Mouse (Mus musculus): ENCODE data around the gene Gin1. TPM values are rescaled to one million over a fixed set of nuclear protein-coding genes. Genes with fewer than 3 reads are reported as not detected.
A peak's percentile ranks its signal among the peaks of the same experiment; 100 is the strongest.

The Gin1 gene
- polyA plus RNA-seq, 1 experiment from 2014 or later = 10.4 TPM

DNA sequence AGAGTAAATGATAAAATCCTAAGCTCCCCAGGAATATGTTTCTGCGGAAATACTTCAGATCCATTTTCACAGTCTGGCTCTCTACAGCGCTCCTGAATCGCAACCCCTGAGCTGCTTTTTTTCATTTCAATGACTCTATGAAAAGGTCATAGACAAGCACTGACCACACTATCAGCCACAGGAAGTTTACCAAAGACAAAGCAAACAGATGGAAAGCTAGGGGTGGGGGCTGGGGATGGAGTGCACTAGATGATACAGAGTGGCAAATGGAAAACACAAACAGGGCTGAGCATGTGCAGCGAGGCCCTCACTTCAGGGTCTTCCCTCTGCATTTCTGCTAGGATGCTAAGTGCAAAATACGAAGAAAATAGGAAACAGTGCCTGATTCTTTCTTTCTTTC, 52.2 kb downstream of the Gin1 start:
- no peak for ATAC-seq (ENCODE audit: low FRiP score, low TSS enrichment)
- no peaks in the 10 kb centered on the region for H3K4me1 ChIP-seq (replicated peaks; ENCODE audit: control insufficient read depth, insufficient read depth)
- no peak overlapping the region for H3K4me2 ChIP-seq (replicated peaks; ENCODE audit: low read depth)
- no peaks in the 10 kb centered on the region for H3K27me3 ChIP-seq (ENCODE audit: control insufficient read depth, insufficient read depth, low read length)
- 68% methylated on average over 5 of the region's 5 CpGs for WGBS
- DNase-seq (ENCODE audit: low spot score) = no peak
- H3K9ac ChIP-seq (ENCODE audit: low read length) = no peak overlapping the region
- H3K9me3 ChIP-seq (ENCODE audit: control insufficient read depth, low read length) = no peaks in the 10 kb centered on the region
- no peak for TF ChIP-seq CTCF (IDR thresholded peaks at IDR 0.05; ENCODE audit: low read depth)
- no peak for TF ChIP-seq EP300 (optimal IDR thresholded peaks at IDR 0.05)
- H3K36me3 ChIP-seq (ENCODE audit: control insufficient read depth, insufficient read depth, low read length) = no peaks in the 10 kb centered on the region; the same call in 1 of the 2 replicates
- no peak overlapping the region for H3K4me3 ChIP-seq (ENCODE audit: low read depth, low read length)
- H3K27ac ChIP-seq (replicated peaks) = no peak overlapping the region

DNA sequence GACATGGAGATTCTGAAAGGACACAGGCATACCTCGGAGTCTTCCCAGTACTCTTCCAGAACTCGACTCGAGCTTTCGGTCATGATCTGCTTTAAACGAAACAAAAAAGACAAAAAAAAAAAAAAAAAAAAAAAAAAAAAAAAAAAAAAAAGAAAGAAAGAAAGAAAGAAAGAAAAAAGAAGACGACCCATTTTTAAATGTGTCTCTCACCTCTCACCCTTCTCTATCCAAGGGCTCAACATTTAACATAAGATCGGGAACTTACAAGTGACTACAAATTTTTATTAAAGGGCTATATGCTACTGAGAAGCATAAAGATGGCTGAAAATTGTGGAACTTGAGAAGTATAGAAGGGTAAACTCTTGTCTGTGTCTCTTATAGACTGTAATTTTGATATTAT, 52.9 kb downstream of the Gin1 start:
- Histone ChIP-seq H3K4me2 (replicated peaks; ENCODE audit: low read depth) (no peak overlapping the region), H3K27me3 (ENCODE audit: control insufficient read depth, insufficient read depth, low read length) (no peaks in the 10 kb centered on the region), H3K36me3 (ENCODE audit: control insufficient read depth, insufficient read depth, low read length) (no peaks in the 10 kb centered on the region; the same call in 1 of the 2 replicates), H3K4me3 (ENCODE audit: low read depth, low read length) (no peak overlapping the region), H3K4me1 (replicated peaks; ENCODE audit: control insufficient read depth, insufficient read depth) (no peaks in the 10 kb centered on the region), H3K9me3 (ENCODE audit: control insufficient read depth, low read length) (no peaks in the 10 kb centered on the region), H3K27ac (replicated peaks) (no peak overlapping the region), H3K9ac (ENCODE audit: low read length) (no peak overlapping the region)
- TF ChIP-seq EP300 (optimal IDR thresholded peaks at IDR 0.05) (no peak), CTCF (IDR thresholded peaks at IDR 0.05; ENCODE audit: low read depth) (no peak)
- DNase-seq (ENCODE audit: low spot score) (no peak), ATAC-seq (ENCODE audit: low FRiP score, low TSS enrichment) (no peak)
- WGBS = 93% methylated on average over 7 of the region's 7 CpGs

DNA sequence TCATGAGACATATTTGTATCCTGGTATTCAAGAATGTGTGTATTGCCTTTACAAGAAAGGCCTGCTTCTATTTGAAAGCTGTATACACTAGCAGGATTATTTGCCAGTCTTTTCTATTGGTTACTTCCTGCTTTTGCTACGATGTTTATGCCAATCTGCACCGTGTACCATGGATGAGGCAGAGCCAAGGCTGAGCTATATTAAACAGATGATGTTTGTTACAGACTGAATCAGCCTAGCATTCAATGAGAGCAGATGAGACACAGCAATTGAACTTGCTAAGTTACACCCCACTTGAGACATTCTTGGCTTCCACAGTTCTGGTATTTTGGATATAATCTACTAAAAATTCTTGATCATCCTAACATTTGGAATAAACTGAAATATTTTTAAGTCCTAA, 57.6 kb downstream of the Gin1 start:
- Histone ChIP-seq H3K4me3 (ENCODE audit: low read depth, low read length) (no peak overlapping the region), H3K4me2 (replicated peaks; ENCODE audit: low read depth) (no peak overlapping the region), H3K9me3 (ENCODE audit: control insufficient read depth, low read length) (no peaks in the 10 kb centered on the region), H3K36me3 (ENCODE audit: control insufficient read depth, insufficient read depth, low read length) (no peaks in the 10 kb centered on the region; the same call in 1 of the 2 replicates), H3K9ac (ENCODE audit: low read length) (no peak overlapping the region), H3K27me3 (ENCODE audit: control insufficient read depth, insufficient read depth, low read length) (no peaks in the 10 kb centered on the region), H3K27ac (replicated peaks) (no peak overlapping the region), H3K4me1 (replicated peaks; ENCODE audit: control insufficient read depth, insufficient read depth) (no peaks in the 10 kb centered on the region)
- DNase-seq (ENCODE audit: low spot score) (no peak), ATAC-seq (ENCODE audit: low FRiP score, low TSS enrichment) (no peak)
- no peak for TF ChIP-seq CTCF (IDR thresholded peaks at IDR 0.05; ENCODE audit: low read depth)
- TF ChIP-seq EP300 (optimal IDR thresholded peaks at IDR 0.05) = no peak
- 29% methylated on average over 2 of the region's 2 CpGs for WGBS

DNA sequence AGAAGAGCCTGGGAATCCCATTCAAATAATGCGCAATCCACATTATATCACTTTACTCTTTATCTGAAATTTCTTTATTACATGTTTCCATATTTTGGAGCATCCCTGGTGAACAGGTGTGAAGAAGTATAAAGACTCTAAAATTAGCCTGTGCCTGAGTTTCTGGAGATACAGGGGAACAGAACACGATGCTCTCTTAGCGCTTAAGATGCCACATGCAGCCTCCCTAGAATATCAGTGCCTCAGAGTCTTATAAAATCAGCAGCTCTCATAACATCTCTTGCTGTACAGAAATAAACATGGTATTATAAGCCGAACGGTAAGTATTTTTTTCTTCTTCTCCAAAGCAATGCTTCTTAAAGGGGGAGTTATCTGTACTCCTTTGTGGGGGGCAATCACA, 58.1 kb downstream of the Gin1 start:
- H3K27me3 ChIP-seq (ENCODE audit: control insufficient read depth, insufficient read depth, low read length) = no peaks in the 10 kb centered on the region
- DNase-seq (ENCODE audit: low spot score) = no peak
- no peak overlapping the region for H3K4me2 ChIP-seq (replicated peaks; ENCODE audit: low read depth)
- TF ChIP-seq EP300 (optimal IDR thresholded peaks at IDR 0.05) (no peak), CTCF (IDR thresholded peaks at IDR 0.05; ENCODE audit: low read depth) (no peak)
- H3K27ac ChIP-seq (replicated peaks) = no peak overlapping the region
- H3K4me3 ChIP-seq (ENCODE audit: low read depth, low read length) = no peak overlapping the region
- H3K9me3 ChIP-seq (ENCODE audit: control insufficient read depth, low read length) = no peaks in the 10 kb centered on the region
- no peak for ATAC-seq (ENCODE audit: low FRiP score, low TSS enrichment)
- 83% methylated on average over 5 of the region's 5 CpGs for WGBS
- H3K9ac ChIP-seq (ENCODE audit: low read length) = no peak overlapping the region
- H3K4me1 ChIP-seq (replicated peaks; ENCODE audit: control insufficient read depth, insufficient read depth) = no peaks in the 10 kb centered on the region
- H3K36me3 ChIP-seq (ENCODE audit: control insufficient read depth, insufficient read depth, low read length) = no peaks in the 10 kb centered on the region; the same call in 1 of the 2 replicates

DNA sequence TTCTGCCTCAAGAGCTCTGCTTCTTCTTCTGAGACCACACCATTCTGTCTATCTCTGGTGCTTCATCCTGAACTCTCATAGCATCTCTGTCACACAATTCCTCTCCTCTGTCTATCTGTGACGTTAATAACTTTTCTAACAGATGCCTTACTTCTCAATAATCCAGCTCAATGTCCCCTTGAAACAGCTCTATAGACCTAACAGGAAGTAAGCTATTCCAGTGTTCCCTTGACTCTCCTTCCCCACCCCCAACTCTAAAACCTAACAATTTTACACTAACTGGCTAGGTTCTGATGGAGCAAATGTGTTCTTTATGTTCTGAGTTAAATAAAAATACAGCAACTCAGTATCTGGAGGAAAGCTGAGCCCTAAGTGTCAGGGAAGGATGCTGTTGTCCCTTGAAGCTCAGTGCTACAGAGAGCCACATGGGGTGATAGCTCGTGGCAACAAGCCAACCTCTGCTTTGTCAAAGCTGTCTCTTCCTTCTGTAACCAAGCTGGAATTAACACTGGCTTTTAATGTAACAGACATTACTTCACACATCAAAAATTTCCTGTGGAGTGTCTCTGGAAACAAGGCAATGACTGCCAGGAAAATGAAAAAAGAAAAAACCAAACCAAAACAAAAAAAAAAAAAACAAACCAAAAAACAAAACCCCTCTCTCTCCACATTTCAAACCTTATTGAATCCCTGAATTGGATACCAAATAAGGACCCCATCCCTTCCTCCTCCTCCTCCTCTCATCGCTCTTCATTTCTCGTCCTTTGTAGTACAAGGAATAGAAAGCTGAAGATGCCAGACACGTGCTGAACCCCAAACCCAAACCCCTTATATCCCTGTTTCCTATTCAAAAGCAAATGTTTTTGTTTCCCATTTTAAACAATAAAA, 63.7 kb downstream of the Gin1 start:
- ATAC-seq (ENCODE audit: low FRiP score, low TSS enrichment) (no peak), DNase-seq (ENCODE audit: low spot score) (no peak)
- 63% methylated on average over 5 of the region's 5 CpGs for WGBS
- Histone ChIP-seq H3K27ac (replicated peaks) (0 out of 2 replicates have a peak overlapping the region, but pooled peaks have one; percentile 30), H3K4me2 (replicated peaks; ENCODE audit: low read depth) (no peak overlapping the region), H3K4me3 (ENCODE audit: low read depth, low read length) (no peak overlapping the region), H3K9ac (ENCODE audit: low read length) (no peak overlapping the region), H3K36me3 (ENCODE audit: control insufficient read depth, insufficient read depth, low read length) (peaks cover 2% of the 10 kb centered on the region; the same call in 1 of the 2 replicates), H3K4me1 (replicated peaks; ENCODE audit: control insufficient read depth, insufficient read depth) (no peaks in the 10 kb centered on the region), H3K27me3 (ENCODE audit: control insufficient read depth, insufficient read depth, low read length) (no peaks in the 10 kb centered on the region), H3K9me3 (ENCODE audit: control insufficient read depth, low read length) (no peaks in the 10 kb centered on the region)
- TF ChIP-seq CTCF (IDR thresholded peaks at IDR 0.05; ENCODE audit: low read depth) (no peak), EP300 (optimal IDR thresholded peaks at IDR 0.05) (no peak)

DNA sequence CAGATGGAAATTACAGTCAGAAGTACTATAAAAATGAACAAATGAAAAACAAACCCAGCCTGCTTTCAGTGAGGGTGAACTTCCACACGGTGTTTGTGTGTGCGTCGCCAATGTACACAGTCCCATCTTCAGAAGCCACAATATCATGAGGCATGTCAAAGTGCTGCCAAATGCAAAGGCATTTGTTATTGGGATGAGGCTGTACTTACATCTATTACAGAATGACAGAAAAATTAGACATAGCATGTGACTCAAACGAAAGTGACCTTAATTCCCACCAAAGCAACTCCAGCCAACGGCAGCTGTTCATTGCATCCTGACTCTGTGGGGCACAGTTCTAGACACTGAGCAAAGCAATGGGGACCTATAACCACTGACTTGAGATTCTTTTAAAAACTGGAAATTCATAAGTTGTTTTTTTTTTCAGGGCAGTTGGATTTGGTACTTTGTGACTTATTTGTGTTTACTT, 64.4 kb downstream of the Gin1 start:
- no peak overlapping the region for H3K4me3 ChIP-seq (ENCODE audit: low read depth, low read length)
- no peaks in the 10 kb centered on the region for H3K27me3 ChIP-seq (ENCODE audit: control insufficient read depth, insufficient read depth, low read length)
- H3K4me1 ChIP-seq (replicated peaks; ENCODE audit: control insufficient read depth, insufficient read depth) = no peaks in the 10 kb centered on the region
- ATAC-seq (ENCODE audit: low FRiP score, low TSS enrichment) = no peak
- 62% methylated on average over 5 of the region's 5 CpGs for WGBS
- H3K9ac ChIP-seq (ENCODE audit: low read length) = no peak overlapping the region
- peaks cover 2% of the 10 kb centered on the region; the same call in 1 of the 2 replicates for H3K36me3 ChIP-seq (ENCODE audit: control insufficient read depth, insufficient read depth, low read length)
- TF ChIP-seq CTCF (IDR thresholded peaks at IDR 0.05; ENCODE audit: low read depth) (no peak), EP300 (optimal IDR thresholded peaks at IDR 0.05) (no peak)
- H3K4me2 ChIP-seq (replicated peaks; ENCODE audit: low read depth) = no peak overlapping the region
- no peaks in the 10 kb centered on the region for H3K9me3 ChIP-seq (ENCODE audit: control insufficient read depth, low read length)
- no peak overlapping the region for H3K27ac ChIP-seq (replicated peaks)
- DNase-seq (ENCODE audit: low spot score) = no peak

Other genes with a start within 250 kb of the Gin1 start
- 15.7 and 16.2 TPM in 2 replicates for gene D1Ertd622e, start 108.1 kb upstream of the Gin1 start, polyA plus RNA-seq (2015; fragmentation: Nextera tagmentation; extraction: Ambion mirVana)
- gene Ppip5k2, start 239 bp downstream of the Gin1 start, polyA plus RNA-seq (2015; fragmentation: Nextera tagmentation; extraction: Ambion mirVana) = 11.1 and 11.5 TPM in 2 replicates

Data from stomach, postnatal 0 days (tissue).